Mouse (Mus musculus) naive thymus-derived CD4-positive, alpha-beta T cell, adult 2 months (primary cell): ENCODE measurements at regions not wholly inside any gene's neighbourhood (a gene's known extent, or its start where the extent isn't known, plus 50 kb on each side); places are given as distances from the start of the nearest gene placed in this dataset.
A peak's percentile ranks its signal among the peaks of the same experiment; 100 is the strongest.

Experiments used
- DNase-seq: peaks from one replicate; pipeline ENCODE4 v3.0.0-alpha.2; 2011; ENCODE audit warnings: low read depth

DNA sequence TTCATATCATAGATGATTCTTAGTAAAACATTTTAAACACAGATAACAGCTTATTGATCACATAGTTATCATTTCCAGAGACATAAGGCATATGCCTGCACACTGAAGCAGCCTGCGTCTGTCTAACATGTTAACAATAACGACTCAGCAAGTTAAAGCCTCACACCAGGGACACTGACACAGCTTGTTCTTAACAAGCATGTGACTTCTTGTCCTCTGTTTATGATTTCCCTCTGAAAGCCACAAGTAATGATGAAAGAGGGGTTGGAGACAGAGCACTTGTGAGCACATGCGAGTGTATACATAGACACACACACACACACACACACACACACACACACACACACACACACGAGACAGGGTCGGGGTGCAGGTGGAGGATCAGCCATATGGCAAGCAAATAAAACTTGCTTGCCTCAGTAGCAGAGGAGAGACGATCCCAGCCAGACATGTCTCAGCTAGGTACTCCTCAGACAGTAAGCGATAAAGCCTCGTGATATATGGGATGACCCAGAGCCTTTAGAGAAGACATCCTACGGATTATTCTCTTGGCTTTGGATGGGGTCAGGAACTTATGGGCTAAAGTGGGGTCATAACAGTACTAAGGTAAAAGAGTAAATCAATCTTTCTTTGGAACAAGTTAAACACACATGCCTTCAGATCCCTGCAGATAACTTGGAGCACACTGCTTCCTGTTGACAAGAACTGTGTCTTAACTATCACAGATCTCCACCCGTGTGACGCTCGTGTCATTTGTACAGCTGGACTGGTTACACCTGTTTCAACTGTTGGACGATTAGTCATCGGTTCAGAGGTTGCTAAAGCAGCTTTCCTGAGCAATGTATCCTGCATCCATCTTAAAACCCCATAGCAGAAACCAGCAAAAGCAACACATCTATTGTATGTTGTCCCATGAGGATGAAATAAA is 51.4 kb upstream of the Ralgps2 start:
- DNase-seq, result peak; percentile 40

GRCm38 (mm10) chr1:156990112-156990511 is 50.7 kb upstream of the Ralgps2 start:
- no peak for DNase-seq

DNA sequence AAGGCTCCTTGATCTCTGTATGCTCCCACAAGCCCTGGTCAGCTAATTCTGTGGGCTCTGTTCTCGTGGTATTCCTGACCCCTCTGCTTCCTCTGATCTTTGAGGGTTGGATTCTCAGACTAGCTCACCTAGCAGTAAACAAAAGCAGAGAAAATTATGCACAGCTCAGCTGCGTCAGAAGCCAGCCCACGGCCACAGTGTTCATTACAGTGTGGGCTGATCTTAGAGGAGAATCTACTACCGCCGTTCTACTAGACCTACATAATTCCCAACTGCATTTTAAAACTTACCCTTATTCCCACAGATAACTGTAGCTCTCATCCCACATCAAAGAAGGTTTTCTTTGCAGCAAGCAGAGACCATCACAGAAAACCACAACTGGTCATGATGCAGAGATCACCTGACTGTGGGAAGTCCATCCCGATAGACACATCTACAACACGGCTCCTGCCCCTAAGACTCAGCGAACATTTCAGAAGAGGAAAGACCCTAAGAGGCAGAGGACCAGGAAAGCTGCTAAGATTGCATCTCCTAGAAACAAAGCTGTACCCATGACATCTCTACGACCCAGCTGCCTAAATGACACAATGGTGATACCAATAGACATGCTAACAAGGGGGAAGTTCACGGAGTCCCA is 49.8 kb upstream of the Ralgps2 start:
- DNase-seq, result no peak
